Mouse (Mus musculus): Measurements from ENCODE around the gene Sac3d1.

- no peak for TF ChIP-seq CTCF (IDR thresholded peaks at IDR 0.05; ENCODE audit: low read depth, low read length)
- no peak for TF ChIP-seq POLR2A (IDR thresholded peaks at IDR 0.05; ENCODE audit: borderline replicate concordance, low read depth, low read length)
Observed at GRCm38 (mm10) chr19:6088841-6089240, 29.6 kb downstream of the Sac3d1 start.

Data from bone marrow macrophage, adult 2 months (primary cell).